Mouse (Mus musculus): ENCODE results near the gene Sars2.

Gene Sars2

GRCm38 (mm10) chr7:28778825-28779224, 37.0 kb downstream of the Sars2 start:
- DNase-seq (ENCODE audit: low spot score) = no peak

GRCm38 (mm10) chr7:28780067-28780658, 38.4 kb downstream of the Sars2 start:
- peak; percentile 74 for DNase-seq (ENCODE audit: low spot score)

- no peak for DNase-seq (ENCODE audit: low spot score)
These were observed 39.1 kb downstream of the Sars2 start for GRCm38 (mm10) chr7:28780857-28781256.

- no peak for DNase-seq (ENCODE audit: low spot score)
These were observed 39.5 kb downstream of the Sars2 start for GRCm38 (mm10) chr7:28781261-28781663.

- DNase-seq (ENCODE audit: low spot score) = no peak
These were observed 43.4 kb downstream of the Sars2 start for GRCm38 (mm10) chr7:28785161-28785560.

- DNase-seq (ENCODE audit: low spot score) = no peak
These were observed 46.1 kb downstream of the Sars2 start for GRCm38 (mm10) chr7:28787884-28788283.

- no peak for DNase-seq (ENCODE audit: low spot score)
These were observed 46.8 kb downstream of the Sars2 start, which contains the start of gene Rinl for GRCm38 (mm10) chr7:28788307-28789195. Rinl (plus strand) TSS chr7:28788969.

- DNase-seq (ENCODE audit: low spot score) = no peak
These were observed 47.4 kb downstream of the Sars2 start for GRCm38 (mm10) chr7:28789235-28789634.

- DNase-seq (ENCODE audit: low spot score) = no peak
These were observed 48.4 kb downstream of the Sars2 start for GRCm38 (mm10) chr7:28790066-28790806.

GRCm38 (mm10) chr7:28791706-28792105, 49.9 kb downstream of the Sars2 start:
- DNase-seq (ENCODE audit: low spot score) = no peak

- DNase-seq (ENCODE audit: low spot score) = no peak
These were observed 50.8 kb downstream of the Sars2 start for GRCm38 (mm10) chr7:28792391-28793185.

- no peak for DNase-seq (ENCODE audit: low spot score)
These were observed 52.0 kb downstream of the Sars2 start for GRCm38 (mm10) chr7:28793834-28794233.

GRCm38 (mm10) chr7:28794496-28794895, 52.7 kb downstream of the Sars2 start:
- DNase-seq (ENCODE audit: low spot score) = no peak

- no peak for DNase-seq (ENCODE audit: low spot score)
These were observed 54.0 kb downstream of the Sars2 start for GRCm38 (mm10) chr7:28795832-28796231.

GRCm38 (mm10) chr7:28796562-28796975, 54.8 kb downstream of the Sars2 start:
- DNase-seq (ENCODE audit: low spot score) = peak; percentile 85

GRCm38 (mm10) chr7:28799994-28800393, 58.2 kb downstream of the Sars2 start:
- no peak for DNase-seq (ENCODE audit: low spot score)

- no peak for DNase-seq (ENCODE audit: low spot score)
These were observed 59.7 kb downstream of the Sars2 start for GRCm38 (mm10) chr7:28801451-28801850.

- peak; percentile 42 for DNase-seq (ENCODE audit: low spot score)
These were observed 60.3 kb downstream of the Sars2 start for GRCm38 (mm10) chr7:28801901-28802670.

- DNase-seq (ENCODE audit: low spot score) = no peak
These were observed 61.2 kb downstream of the Sars2 start for GRCm38 (mm10) chr7:28802846-28803588.

All from ovary, postnatal 36 days (tissue).